Mouse (Mus musculus): Measurements from ENCODE around the gene Akap5. TPM values are rescaled to one million over a fixed set of nuclear protein-coding genes. Genes with fewer than 3 reads are reported as not detected.

Gene Akap5
- polyA plus RNA-seq, 1 experiment from 2014 or later = 5.9 TPM

DNA sequence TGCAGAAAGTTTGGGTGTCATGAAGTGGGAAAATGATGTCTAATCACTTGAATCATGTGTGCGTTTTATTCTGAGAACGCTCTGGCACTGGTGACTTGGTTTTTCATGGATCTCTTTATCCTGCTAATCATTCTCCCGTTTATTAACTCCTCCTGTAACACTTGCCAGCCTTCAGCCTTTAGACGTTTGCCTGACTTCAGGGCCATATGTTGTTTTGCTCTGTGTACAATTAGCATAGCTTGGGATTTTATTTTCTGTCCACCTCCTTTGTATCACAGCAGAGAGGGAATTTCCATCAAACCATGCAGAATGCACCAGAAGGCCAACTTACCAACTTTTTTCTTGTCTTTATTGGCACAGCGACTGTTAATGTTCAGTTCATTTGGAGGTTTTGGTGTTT lies 26.9 kb upstream of the Akap5 start:
- H3K4me2 ChIP-seq = no peak overlapping the region
- H3K27me3 ChIP-seq = no peaks in the 10 kb centered on the region
- H3K9ac ChIP-seq = no peak overlapping the region
- no peak overlapping the region for H3K4me3 ChIP-seq (replicated peaks)
- H3K36me3 ChIP-seq (replicated peaks) = peaks cover 44% of the 10 kb centered on the region
- no peaks in the 10 kb centered on the region for H3K4me1 ChIP-seq
- no peaks in the 10 kb centered on the region for H3K9me3 ChIP-seq
- WGBS = 83% methylated on average over 5 of the region's 5 CpGs
- ATAC-seq (ENCODE audit: low FRiP score) = no peak
- H3K27ac ChIP-seq = no peak overlapping the region

DNA sequence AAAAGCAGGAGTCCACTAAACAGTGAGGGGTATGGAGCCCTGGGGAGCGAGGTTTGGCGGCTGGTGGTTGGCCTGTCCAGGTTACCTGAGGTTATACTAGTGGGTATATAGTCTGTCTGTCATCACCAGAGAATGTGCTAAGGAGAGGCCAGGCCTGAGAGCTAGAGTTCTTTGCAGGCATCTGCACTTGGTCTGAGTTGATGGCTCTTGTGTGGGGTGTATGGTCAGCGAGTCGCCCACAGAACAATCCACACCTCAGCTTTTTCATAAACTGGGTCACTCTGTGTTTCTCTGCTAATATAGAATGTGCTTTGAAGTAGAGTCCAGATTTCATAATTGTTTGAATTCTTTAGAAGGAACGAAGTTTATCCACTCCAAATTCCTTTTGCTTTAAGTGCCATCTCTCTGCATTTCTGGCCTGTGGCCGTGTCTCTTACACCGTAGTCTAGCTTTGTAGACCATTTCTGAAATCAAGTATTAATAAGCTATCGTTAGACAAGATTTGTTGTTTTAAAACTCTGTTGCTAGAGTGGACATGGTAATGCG lies 25.3 kb upstream of the Akap5 start:
- Histone ChIP-seq H3K4me3 (replicated peaks) (no peak overlapping the region), H3K36me3 (replicated peaks) (peaks cover 42% of the 10 kb centered on the region), H3K4me2 (no peak overlapping the region), H3K9me3 (no peaks in the 10 kb centered on the region), H3K9ac (no peak overlapping the region), H3K4me1 (no peaks in the 10 kb centered on the region), H3K27ac (no peak overlapping the region), H3K27me3 (no peaks in the 10 kb centered on the region)
- no peak for ATAC-seq (ENCODE audit: low FRiP score)
- 98% methylated on average over 9 of the region's 9 CpGs for WGBS

DNA sequence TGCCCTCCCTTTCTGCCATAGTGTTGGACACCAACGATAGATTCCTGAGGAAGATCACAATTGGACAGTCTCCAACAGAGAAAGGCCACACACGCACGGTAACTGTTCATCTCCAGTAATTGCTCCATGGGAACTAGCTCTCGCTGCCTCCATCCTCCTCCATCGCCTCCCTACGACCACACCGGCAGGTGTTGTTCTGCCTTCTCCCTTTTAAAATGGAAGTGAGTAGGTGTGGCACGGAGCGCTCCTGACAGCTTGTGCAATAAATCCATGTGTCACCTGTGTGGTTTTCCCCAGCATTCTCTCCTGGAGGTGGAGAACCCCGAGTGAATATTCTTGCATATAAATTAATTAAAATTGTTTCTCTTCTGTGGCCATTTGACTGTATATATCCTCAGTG lies 24.3 kb upstream of the Akap5 start:
- 91% methylated on average over 10 of the region's 10 CpGs for WGBS
- H3K4me2 ChIP-seq = no peak overlapping the region
- no peak for ATAC-seq (ENCODE audit: low FRiP score)
- H3K9ac ChIP-seq = no peak overlapping the region
- no peak overlapping the region for H3K4me3 ChIP-seq (replicated peaks)
- peaks cover 42% of the 10 kb centered on the region for H3K36me3 ChIP-seq (replicated peaks)
- H3K9me3 ChIP-seq = no peaks in the 10 kb centered on the region
- H3K27me3 ChIP-seq = no peaks in the 10 kb centered on the region
- no peak overlapping the region for H3K27ac ChIP-seq
- no peaks in the 10 kb centered on the region for H3K4me1 ChIP-seq

DNA sequence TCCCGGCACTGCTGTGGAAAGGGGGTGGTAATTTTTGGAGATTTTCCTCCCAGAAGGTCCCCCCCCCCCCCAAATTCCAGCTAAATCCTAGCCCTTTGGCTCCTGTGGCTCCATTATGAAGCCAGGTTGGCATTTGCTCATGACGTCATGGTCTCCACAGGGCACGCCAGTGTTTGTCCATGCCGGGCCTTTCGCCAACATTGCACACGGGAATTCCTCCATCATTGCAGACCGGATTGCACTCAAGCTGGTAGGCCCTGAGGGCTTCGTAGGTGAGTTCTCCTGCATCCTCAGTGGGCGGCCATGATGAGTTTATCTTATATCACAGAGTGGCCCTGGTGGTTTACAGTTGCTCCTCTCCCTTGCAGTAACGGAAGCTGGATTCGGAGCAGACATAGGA lies 21.2 kb upstream of the Akap5 start:
- H3K27me3 ChIP-seq = no peaks in the 10 kb centered on the region
- no peak overlapping the region for H3K4me2 ChIP-seq
- H3K9ac ChIP-seq = no peak overlapping the region
- peaks cover 40% of the 10 kb centered on the region for H3K36me3 ChIP-seq (replicated peaks)
- 93% methylated on average over 11 of the region's 11 CpGs for WGBS
- ATAC-seq (ENCODE audit: low FRiP score) = no peak
- no peak overlapping the region for H3K27ac ChIP-seq
- peaks cover 5% of the 10 kb centered on the region for H3K4me1 ChIP-seq
- no peaks in the 10 kb centered on the region for H3K9me3 ChIP-seq
- H3K4me3 ChIP-seq (replicated peaks) = no peak overlapping the region

DNA sequence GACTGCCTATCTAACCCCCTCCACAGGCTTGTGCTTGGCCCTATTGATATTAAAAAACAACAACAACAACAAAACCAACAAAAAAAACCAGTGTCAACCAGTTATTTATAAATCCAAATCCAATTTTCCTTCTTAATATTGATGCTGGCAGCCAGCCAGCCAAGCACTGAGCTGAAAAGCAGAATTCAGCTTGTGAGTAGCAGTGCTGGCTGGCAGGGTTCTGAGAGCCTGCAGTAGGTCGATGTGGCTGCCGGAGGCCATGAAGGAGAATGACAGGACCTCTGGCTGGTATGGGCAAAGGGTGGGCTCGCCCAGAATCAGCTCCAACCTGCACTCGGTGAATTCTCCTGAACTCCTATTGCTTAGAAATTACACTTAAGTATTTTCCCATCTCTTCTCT lies 20.5 kb upstream of the Akap5 start:
- no peak for ATAC-seq (ENCODE audit: low FRiP score)
- H3K4me2 ChIP-seq = no peak overlapping the region
- peaks cover 5% of the 10 kb centered on the region for H3K4me1 ChIP-seq
- no peak overlapping the region for H3K27ac ChIP-seq
- H3K9ac ChIP-seq = no peak overlapping the region
- H3K27me3 ChIP-seq = no peaks in the 10 kb centered on the region
- H3K9me3 ChIP-seq = no peaks in the 10 kb centered on the region
- H3K4me3 ChIP-seq (replicated peaks) = no peak overlapping the region
- 76% methylated on average over 4 of the region's 4 CpGs for WGBS
- peaks cover 33% of the 10 kb centered on the region for H3K36me3 ChIP-seq (replicated peaks)

DNA sequence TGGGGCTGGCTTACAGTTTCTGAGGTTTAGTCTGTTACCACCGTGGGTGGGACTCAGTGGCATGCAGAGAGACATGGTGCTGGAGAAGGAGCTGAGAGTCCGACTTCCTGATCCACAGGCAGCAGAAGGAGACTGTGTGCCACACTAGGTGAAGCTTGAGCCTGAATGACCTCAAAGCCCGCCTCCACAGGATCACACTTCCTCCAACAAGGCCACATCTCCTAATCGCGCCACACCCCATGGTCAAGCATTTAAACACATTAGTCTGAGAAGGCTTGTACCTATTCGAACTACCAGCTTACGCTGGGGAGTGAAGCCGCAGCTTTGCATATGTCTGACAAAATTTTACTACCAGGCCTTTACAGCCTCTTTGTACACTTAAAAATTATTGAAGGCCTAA lies 19.6 kb upstream of the Akap5 start:
- no peak overlapping the region for H3K9ac ChIP-seq
- 92% methylated on average over 8 of the region's 8 CpGs for WGBS
- no peaks in the 10 kb centered on the region for H3K9me3 ChIP-seq
- H3K4me1 ChIP-seq = peaks cover 5% of the 10 kb centered on the region
- no peaks in the 10 kb centered on the region for H3K27me3 ChIP-seq
- no peak overlapping the region for H3K27ac ChIP-seq
- no peak for ATAC-seq (ENCODE audit: low FRiP score)
- H3K4me3 ChIP-seq (replicated peaks) = no peak overlapping the region
- no peak overlapping the region for H3K4me2 ChIP-seq
- H3K36me3 ChIP-seq (replicated peaks) = peaks cover 32% of the 10 kb centered on the region

DNA sequence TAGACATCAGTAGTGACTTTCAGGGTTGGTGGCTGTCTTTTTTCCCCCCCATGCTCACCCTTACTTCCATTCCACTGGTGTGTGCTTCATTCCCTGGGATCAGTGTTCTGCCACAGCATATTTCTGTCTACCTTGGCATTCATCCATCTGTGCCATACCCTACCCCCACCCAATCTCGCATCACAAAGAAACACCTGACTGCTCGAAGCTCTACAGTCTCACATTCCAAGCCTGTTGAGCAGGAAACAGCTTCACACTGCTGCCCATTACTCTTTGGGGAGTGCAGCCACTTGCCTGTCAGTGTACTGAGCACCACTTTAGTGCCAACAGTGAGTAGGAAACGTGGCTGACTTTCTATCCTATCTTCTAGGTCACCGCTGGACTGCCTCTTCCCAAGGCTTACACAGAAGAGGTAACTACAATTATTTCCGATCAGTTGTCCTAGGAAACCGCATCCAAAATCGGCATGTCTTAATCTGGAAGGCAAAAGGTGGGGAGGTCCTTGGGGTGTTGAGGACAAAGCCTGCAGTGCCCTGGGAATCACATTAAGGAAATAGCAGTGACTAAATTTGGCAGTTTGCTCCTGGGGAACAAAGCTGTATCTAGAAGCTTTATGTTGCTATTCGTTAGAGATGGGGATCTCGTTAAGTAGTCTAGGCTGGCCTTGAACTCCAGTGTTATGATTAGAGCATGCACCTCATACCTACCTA lies 17.7 kb upstream of the Akap5 start:
- no peak overlapping the region for H3K9ac ChIP-seq
- H3K36me3 ChIP-seq (replicated peaks) = peaks cover 31% of the 10 kb centered on the region
- no peaks in the 10 kb centered on the region for H3K27me3 ChIP-seq
- peaks cover 5% of the 10 kb centered on the region for H3K4me1 ChIP-seq
- no peak overlapping the region for H3K4me3 ChIP-seq (replicated peaks)
- H3K4me2 ChIP-seq = no peak overlapping the region
- 70% methylated on average over 9 of the region's 9 CpGs for WGBS
- H3K27ac ChIP-seq = no peak overlapping the region; the same call in 1 of the 2 replicates
- no peaks in the 10 kb centered on the region for H3K9me3 ChIP-seq
- ATAC-seq (ENCODE audit: low FRiP score) = no peak

DNA sequence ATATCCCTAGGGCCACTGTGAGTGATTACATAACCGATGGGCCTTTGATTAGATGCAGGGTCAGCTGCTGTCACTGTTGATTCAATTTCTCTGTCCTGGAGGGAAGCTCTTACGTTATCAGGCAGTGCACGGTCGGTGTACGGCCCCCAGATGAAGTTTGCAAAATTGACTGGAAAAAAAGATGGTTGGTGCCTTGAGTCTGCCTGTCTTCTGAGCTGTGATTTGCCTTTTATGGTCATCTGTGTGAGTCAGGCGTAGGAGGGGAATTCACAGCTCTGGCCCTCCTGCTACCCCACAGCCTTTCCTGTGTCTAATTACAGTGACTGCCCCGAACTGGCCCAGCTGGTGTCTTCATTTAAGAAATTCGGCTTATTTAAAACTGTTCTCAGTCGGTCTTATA lies 16.7 kb upstream of the Akap5 start:
- no peak for ATAC-seq (ENCODE audit: low FRiP score)
- Histone ChIP-seq H3K27ac (no peak overlapping the region), H3K4me2 (no peak overlapping the region), H3K27me3 (no peaks in the 10 kb centered on the region), H3K4me3 (replicated peaks) (no peak overlapping the region), H3K9me3 (no peaks in the 10 kb centered on the region), H3K4me1 (peaks cover 5% of the 10 kb centered on the region), H3K36me3 (replicated peaks) (peaks cover 39% of the 10 kb centered on the region), H3K9ac (no peak overlapping the region)
- WGBS = 75% methylated on average over 9 of the region's 9 CpGs

DNA sequence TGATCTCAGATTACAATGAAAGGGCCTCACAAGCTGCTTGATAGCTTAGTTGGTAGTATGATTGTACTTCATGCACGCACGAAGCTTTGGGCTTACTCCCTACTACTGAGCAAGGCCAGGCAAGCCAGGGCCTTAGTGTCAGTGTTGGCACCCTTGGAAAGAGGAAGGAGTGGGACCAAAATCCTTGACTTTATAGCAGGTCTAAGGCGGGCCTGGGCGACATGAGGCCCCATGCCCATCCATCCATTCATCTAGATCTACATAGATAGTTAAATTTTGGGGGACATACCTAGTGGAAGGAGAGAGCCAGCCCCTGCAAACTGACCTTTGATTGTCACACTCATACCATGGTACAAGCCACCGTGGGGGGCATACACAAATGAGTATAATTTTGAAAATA lies 16.3 kb upstream of the Akap5 start:
- peaks cover 5% of the 10 kb centered on the region for H3K4me1 ChIP-seq
- 0 out of 2 replicates have a peak overlapping the region, but pooled peaks have one; percentile 25 for H3K27ac ChIP-seq
- no peaks in the 10 kb centered on the region for H3K9me3 ChIP-seq
- H3K9ac ChIP-seq = no peak overlapping the region
- H3K27me3 ChIP-seq = no peaks in the 10 kb centered on the region
- H3K36me3 ChIP-seq (replicated peaks) = peaks cover 42% of the 10 kb centered on the region
- ATAC-seq (ENCODE audit: low FRiP score) = no peak
- 89% methylated on average over 5 of the region's 5 CpGs for WGBS
- H3K4me3 ChIP-seq (replicated peaks) = no peak overlapping the region
- H3K4me2 ChIP-seq = no peak overlapping the region

DNA sequence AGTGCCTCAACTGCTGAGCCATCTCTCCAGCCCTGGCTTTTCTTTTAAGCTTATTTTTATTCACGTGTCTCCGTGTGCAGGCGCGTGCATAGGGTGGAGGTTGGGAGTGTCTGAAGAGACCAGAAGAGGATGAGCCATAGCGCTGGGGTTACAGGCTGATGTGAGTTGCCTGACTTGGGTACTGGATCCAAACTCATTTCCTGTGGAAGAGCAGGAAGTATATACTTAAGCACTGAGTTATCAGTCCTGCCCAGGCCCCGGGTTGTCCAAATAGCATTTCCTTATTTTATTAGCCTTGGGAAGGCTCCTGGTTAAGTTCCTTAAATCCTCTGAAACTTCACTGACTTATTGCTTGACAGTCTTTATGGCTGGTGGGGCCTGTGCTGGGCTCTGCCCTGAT lies 14.7 kb upstream of the Akap5 start:
- no peaks in the 10 kb centered on the region for H3K27me3 ChIP-seq
- no peak overlapping the region for H3K27ac ChIP-seq
- H3K9me3 ChIP-seq = no peaks in the 10 kb centered on the region
- H3K4me2 ChIP-seq = no peak overlapping the region
- H3K4me3 ChIP-seq (replicated peaks) = no peak overlapping the region
- ATAC-seq (ENCODE audit: low FRiP score) = no peak
- peaks cover 41% of the 10 kb centered on the region for H3K36me3 ChIP-seq (replicated peaks)
- WGBS = 91% methylated on average over 6 of the region's 6 CpGs
- peaks cover 5% of the 10 kb centered on the region for H3K4me1 ChIP-seq
- no peak overlapping the region for H3K9ac ChIP-seq

DNA sequence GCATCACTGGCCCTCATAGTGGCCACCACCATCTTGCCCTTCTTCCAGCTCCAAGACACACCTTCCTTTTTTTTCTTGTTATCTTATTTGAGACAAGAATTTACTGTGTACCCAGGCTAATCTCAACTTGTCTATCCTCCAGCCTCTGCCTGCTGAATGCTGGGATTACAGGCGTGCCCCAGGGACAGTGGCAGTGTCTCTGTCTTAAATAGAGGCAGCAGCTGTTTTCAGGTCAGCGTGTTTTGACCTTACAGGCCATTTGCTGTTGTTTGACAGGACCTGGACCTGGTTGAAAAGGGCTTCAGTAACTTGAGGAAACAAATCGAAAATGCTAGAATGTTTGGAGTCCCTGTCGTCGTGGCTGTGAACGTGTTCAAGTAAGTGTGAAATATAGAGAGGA lies 14.1 kb upstream of the Akap5 start:
- Histone ChIP-seq H3K4me1 (peaks cover 5% of the 10 kb centered on the region), H3K4me2 (no peak overlapping the region), H3K27ac (no peak overlapping the region), H3K4me3 (replicated peaks) (no peak overlapping the region), H3K9ac (no peak overlapping the region), H3K36me3 (replicated peaks) (peaks cover 38% of the 10 kb centered on the region), H3K9me3 (no peaks in the 10 kb centered on the region), H3K27me3 (no peaks in the 10 kb centered on the region)
- WGBS = 84% methylated on average over 6 of the region's 6 CpGs
- ATAC-seq (ENCODE audit: low FRiP score) = no peak

DNA sequence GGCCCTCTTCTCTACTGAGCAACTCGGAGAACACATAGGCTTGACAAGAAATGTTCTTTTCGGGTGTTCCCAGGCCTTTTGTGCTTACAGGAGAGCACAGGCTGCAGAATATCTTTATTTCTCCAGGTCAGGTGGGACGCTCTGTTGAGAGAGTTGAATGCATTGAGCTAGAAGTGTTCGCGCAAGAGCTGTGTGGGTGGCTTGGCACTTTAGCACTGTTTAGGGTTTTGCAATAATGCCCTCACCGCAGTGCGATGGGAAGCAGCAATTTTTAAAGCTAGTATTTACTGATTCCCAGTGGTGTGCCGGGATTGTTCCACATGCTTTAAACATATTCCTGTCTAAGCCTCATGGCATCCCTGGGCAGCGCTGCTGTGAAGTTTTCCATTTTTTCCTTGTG lies 13.5 kb upstream of the Akap5 start:
- H3K9ac ChIP-seq = no peak overlapping the region
- H3K27me3 ChIP-seq = no peaks in the 10 kb centered on the region
- peaks cover 37% of the 10 kb centered on the region for H3K36me3 ChIP-seq (replicated peaks)
- H3K4me2 ChIP-seq = no peak overlapping the region
- no peaks in the 10 kb centered on the region for H3K9me3 ChIP-seq
- 95% methylated on average over 9 of the region's 9 CpGs for WGBS
- H3K4me1 ChIP-seq = peaks cover 5% of the 10 kb centered on the region
- no peak overlapping the region for H3K4me3 ChIP-seq (replicated peaks)
- no peak overlapping the region for H3K27ac ChIP-seq
- ATAC-seq (ENCODE audit: low FRiP score) = no peak

DNA sequence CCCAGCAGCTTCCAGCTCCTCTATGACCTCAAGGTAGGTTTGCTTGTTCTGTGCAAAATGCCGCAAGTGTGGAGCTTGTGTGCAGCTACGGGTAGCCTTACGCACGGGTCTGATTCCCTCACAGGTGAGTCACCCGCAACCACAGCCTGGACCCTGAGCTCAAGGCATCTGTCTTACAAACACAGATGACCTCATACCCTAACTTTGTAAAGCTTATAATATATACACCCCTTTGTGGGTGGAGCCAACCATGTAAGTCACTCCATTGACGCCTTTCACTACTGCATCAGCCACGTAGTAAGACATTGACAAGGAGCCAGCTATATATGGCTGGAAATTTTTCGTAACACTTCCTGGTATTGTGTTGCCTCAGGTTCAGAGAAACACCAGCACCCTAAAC lies 12.7 kb upstream of the Akap5 start:
- no peak overlapping the region for H3K27ac ChIP-seq
- H3K4me1 ChIP-seq = peaks cover 5% of the 10 kb centered on the region; the same call in 1 of the 2 replicates
- WGBS = 94% methylated on average over 8 of the region's 8 CpGs
- H3K27me3 ChIP-seq = no peaks in the 10 kb centered on the region
- H3K9me3 ChIP-seq = no peaks in the 10 kb centered on the region
- peaks cover 30% of the 10 kb centered on the region for H3K36me3 ChIP-seq (replicated peaks)
- H3K4me3 ChIP-seq (replicated peaks) = no peak overlapping the region
- no peak for ATAC-seq (ENCODE audit: low FRiP score)
- H3K4me2 ChIP-seq = no peak overlapping the region
- H3K9ac ChIP-seq = no peak overlapping the region

Data from forebrain, embryonic 12.5 days (tissue).